Mouse (Mus musculus): ENCODE results near the gene Thoc6. TPM values are rescaled to one million over a fixed set of nuclear protein-coding genes. Genes with fewer than 3 reads are reported as not detected.

Thoc6 gene
- total RNA-seq, 2 experiments from 2014 or later: 26.7 to 27.5 TPM

DNA sequence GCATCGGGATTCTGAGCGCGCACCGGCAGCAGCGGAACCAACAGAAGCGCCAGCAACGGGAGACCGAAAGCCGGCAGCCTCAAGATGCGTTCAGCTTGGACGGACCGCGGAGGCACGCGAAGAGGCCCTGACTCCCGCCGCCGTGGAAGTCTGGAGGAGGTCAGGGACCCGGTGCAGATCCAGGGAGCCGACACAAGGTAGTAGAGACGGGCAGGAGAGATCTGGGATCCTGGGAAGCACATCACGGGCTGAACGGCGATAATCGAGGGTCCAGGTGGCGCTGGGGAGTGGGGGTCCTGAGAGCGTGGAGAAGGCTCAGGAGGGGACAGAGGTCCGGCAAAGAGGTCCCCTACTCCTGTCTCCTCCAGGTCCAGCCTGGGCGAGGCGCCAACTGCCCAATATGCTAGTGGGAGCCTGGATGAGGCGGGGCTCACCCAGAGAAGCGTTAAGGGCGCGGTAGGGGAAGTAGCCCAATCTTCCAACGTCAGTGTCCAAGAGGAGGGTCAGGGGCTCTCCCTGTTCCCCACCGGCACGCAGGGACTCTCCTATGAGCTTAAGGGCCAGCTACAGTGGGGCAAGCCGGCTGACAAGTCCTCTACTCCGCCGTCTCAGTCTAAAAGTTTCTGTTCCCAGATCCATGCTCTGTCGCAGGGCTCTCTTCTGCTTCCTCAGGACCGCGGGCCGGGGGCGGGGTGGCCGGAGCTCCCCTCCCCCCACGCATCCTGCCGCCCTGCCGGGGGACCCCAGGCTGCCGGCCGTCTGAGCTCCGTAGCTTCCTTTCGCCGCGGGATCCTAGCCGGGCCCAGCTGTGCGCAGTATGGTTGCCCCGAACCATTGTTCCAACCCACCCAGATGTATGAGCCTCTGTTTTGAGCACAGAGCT lies 28.8 kb downstream of the Thoc6 start, which contains the start of gene Mmp25:
Mmp25 (minus strand) TSS at position 665 of the 883 bp plus-strand sequence.
- DNase-seq (ENCODE audit: low spot score in 2 of 2): no peak

- DNase-seq (ENCODE audit: low spot score in 2 of 2): no peak
Observed at GRCm38 (mm10) chr17:23631241-23631640, 42.4 kb downstream of the Thoc6 start.

DNA sequence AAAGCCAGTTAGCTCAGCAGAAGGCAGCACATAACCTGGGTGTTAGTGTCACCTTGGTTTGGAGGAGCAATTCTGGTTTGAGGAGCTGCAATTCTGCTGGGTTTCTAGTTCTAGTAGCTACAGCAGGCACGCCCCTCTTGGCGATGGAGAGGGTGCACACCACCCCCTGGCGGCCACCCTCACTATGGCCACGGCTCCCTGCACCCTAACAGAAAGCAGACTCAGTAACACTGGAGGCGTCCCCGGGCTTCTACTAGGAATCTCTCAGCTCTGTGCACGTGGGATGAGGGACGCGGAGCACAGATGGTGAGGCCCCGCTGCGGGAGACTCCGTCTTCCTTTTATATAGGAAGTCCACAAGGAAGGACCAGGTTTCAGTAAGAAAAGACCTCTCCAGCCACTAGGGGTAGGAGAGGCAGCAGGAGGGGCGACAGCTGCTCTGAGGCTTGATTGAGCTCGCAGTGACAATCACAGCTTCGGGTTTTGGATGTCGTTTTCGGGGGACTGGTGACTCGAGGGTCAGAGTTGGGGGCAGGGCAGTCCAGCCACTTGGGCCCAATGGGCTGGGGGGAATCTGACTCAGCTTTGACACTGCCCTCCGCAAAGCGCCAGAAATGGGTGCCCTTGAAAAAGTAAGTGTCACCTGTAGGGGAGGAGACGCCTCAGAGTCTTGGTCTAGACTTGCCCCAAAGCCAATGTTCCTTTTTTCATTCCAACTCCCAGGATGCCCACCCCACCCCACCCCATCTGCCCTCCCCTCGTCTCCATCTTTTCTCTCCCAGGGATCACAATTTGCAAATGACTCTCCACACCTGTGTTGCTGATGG lies 43.3 kb downstream of the Thoc6 start:
- DNase-seq (ENCODE audit: low spot score in 2 of 2): peak; percentile 60 to 68

GRCm38 (mm10) chr17:23627813-23628212 lies 45.9 kb downstream of the Thoc6 start:
- no peak for DNase-seq (ENCODE audit: low spot score in 2 of 2)

GRCm38 (mm10) chr17:23620351-23620750 lies 53.3 kb downstream of the Thoc6 start:
- DNase-seq (ENCODE audit: low spot score in 2 of 2): no peak

Other genes with a start within 250 kb of the Thoc6 start
- not detected for gene Vmn2r117, start 194.2 kb downstream of the Thoc6 start, total RNA-seq (2021)
- gene Zfp213, start 109.6 kb downstream of the Thoc6 start, total RNA-seq (2021): 10 to 100 TPM in 1 of 2 experiments, 1 to 10 TPM in 1; 8.5 to 11.5 TPM
- gene Zfp13, start 74.4 kb downstream of the Thoc6 start, total RNA-seq (2021): 10 to 100 TPM; 27.5 to 29.7 TPM
- gene Zscan10, start 73.0 kb downstream of the Thoc6 start, total RNA-seq (2021): not detected
- gene Mmp25, start 28.6 kb downstream of the Thoc6 start, total RNA-seq (2021): under 1 TPM; 0.56 to 0.90 TPM
- gene Bicdl2, start 13.4 kb downstream of the Thoc6 start, total RNA-seq (2021): under 1 TPM in 1 of 2 experiments, not detected in 1; 0.31 TPM
- gene Hcfc1r1, start 286 bp downstream of the Thoc6 start, total RNA-seq (2021): 100 to 1,000 TPM; 132 to 134 TPM
- gene Tnfrsf12a, start 3.6 kb upstream of the Thoc6 start, total RNA-seq (2021): 10 to 100 TPM; 53.2 to 53.8 TPM
- 10 to 100 TPM in 1 of 2 experiments, not detected in 1; 12.1 TPM for gene Cldn6, start 5.4 kb upstream of the Thoc6 start, total RNA-seq (2021)
- 1 to 10 TPM in 1 of 2 experiments, not detected in 1; 2.4 TPM for gene Cldn9, start 10.1 kb upstream of the Thoc6 start, total RNA-seq (2021)
- gene 1520401A03Rik, start 48.9 kb upstream of the Thoc6 start, total RNA-seq (2021): 1 to 10 TPM in 1 of 2 experiments, under 1 TPM in 1; 0.99 to 1.3 TPM
- gene Pkmyt1, start 52.5 kb upstream of the Thoc6 start, total RNA-seq (2021): 10 to 100 TPM; 20.0 to 22.4 TPM
- 10 to 100 TPM; 13.8 to 14.6 TPM for gene Paqr4, start 67.0 kb upstream of the Thoc6 start, total RNA-seq (2021)
- gene Kremen2, start 72.0 kb upstream of the Thoc6 start, total RNA-seq (2021): under 1 TPM in 1 of 2 experiments, not detected in 1; 0.14 TPM
- gene Flywch1, start 97.7 kb upstream of the Thoc6 start, total RNA-seq (2021): 10 to 100 TPM; 60.9 to 62.4 TPM
- 10 to 100 TPM; 14.0 to 14.4 TPM for gene Flywch2, start 112.2 kb upstream of the Thoc6 start, total RNA-seq (2021)
- 100 to 1,000 TPM; 855 to 927 TPM for gene Srrm2, start 116.7 kb upstream of the Thoc6 start, total RNA-seq (2021)
- gene Elob, start 155.3 kb upstream of the Thoc6 start, total RNA-seq (2021): 100 to 1,000 TPM; 364 to 381 TPM
- gene Prss33, start 162.2 kb upstream of the Thoc6 start, total RNA-seq (2021): not detected
- not detected for gene Prss32, start 170.0 kb upstream of the Thoc6 start, total RNA-seq (2021)
- 1 to 10 TPM; 1.6 to 1.9 TPM for gene Prss41, start 170.3 kb upstream of the Thoc6 start, total RNA-seq (2021)
- gene Prss21, start 194.2 kb upstream of the Thoc6 start, total RNA-seq (2021): not detected
- not detected for gene Dcpp1, start 207.0 kb upstream of the Thoc6 start, total RNA-seq (2021)
- not detected for gene Dcpp2, start 207.0 kb upstream of the Thoc6 start, total RNA-seq (2021)
- not detected for gene Dcpp3, start 243.6 kb upstream of the Thoc6 start, total RNA-seq (2021)

Measured in adrenal gland, postnatal 4 days (tissue).